Mouse (Mus musculus) left cerebral cortex, postnatal 4 days (tissue): ENCODE measurements at regions not wholly inside any gene's neighbourhood (a gene's known extent, or its start where the extent isn't known, plus 50 kb on each side); places are given as distances from the start of the nearest gene placed in this dataset.

Experiments
- DNase-seq: peaks from one replicate; pipeline ENCODE4 v3.0.0-alpha.2; 2022
- intact Hi-C: fragments of 180-260 bp; cut with DNase I; formaldehyde crosslinking; loops from one replicate; pipeline ENCODE4 v1.15.1; 2025

GRCm38 (mm10) chr5:4526042-4526815 is 231.6 kb downstream of the Fzd1 start:
- intact Hi-C loops = no loop called here
- DNase-seq = no peak

- intact Hi-C loops = no loop called here
- DNase-seq = no peak
These were observed 257.2 kb downstream of the Fzd1 start for GRCm38 (mm10) chr5:4500599-4500998.

- no peak for DNase-seq
- intact Hi-C loops = no loop called here
These were observed 258.8 kb downstream of the Fzd1 start for GRCm38 (mm10) chr5:4499036-4499435.

- intact Hi-C loops = no loop called here
These were observed 259.4 kb downstream of the Fzd1 start for GRCm38 (mm10) chr5:4498425-4498824.

GRCm38 (mm10) chr5:4496907-4497200 is 261.0 kb downstream of the Fzd1 start:
- intact Hi-C loops = no loop called here
- DNase-seq = no peak

More at GRCm38 (mm10) chr5:4498425-4498824, 259.4 kb downstream of the Fzd1 start:
- DNase-seq = no peak

- intact Hi-C loops = no loop called here
- DNase-seq = peak; percentile 86
These were observed 261.5 kb downstream of the Fzd1 start for GRCm38 (mm10) chr5:4496132-4496906.

GRCm38 (mm10) chr5:4495482-4495881 is 262.4 kb downstream of the Fzd1 start:
- DNase-seq = peak; percentile 25
- intact Hi-C loops = no loop called here

- DNase-seq = no peak
- intact Hi-C loops = no loop called here
These were observed 271.3 kb downstream of the Fzd1 start for GRCm38 (mm10) chr5:4486391-4487132.

- intact Hi-C loops = no loop called here
- peak; percentile 89 for DNase-seq
These were observed 272.1 kb downstream of the Fzd1 start for GRCm38 (mm10) chr5:4485542-4486390.

- intact Hi-C loops = no loop called here
- DNase-seq = no peak
These were observed 273.1 kb downstream of the Fzd1 start for GRCm38 (mm10) chr5:4484780-4485179.

GRCm38 (mm10) chr5:4484151-4484550 is 273.7 kb downstream of the Fzd1 start:
- intact Hi-C loops = no loop called here
- peak; percentile 26 for DNase-seq

- intact Hi-C loops = no loop called here
- no peak for DNase-seq
These were observed 282.1 kb downstream of the Mterf1b start for GRCm38 (mm10) chr5:4474255-4474654.
